Comparison of ENCODE assay signal across 25 mouse cellular contexts in the genomic region with DNA sequence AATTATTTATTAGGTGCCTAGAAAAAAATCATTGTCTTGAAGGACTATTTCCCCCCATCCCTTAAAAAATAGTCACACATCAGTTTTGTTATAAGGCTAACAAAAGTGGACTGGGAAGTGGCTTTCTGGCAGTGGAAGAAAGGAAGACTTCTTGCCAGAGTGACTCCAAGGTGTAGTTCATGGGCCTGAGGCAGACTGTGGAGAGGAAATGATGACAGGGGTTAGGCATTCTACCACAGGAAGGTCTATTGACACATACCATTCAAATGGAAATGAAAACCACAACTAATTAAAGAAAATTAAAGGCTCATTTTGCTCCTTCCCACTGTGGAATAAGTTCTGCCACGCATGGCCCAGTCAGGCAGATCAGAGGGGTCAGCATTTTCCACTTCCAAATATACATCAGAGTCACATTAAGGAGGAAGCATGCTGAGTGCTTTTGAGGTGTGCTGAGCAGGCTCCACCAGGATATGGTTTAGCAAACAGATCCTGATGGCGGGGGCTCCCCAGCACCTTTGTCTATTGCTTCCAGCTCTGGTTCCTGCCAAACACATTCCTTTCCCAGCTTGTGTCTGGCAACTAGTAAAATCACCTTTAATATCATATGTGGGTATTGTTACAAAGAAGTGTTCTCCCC.
DNase-seq lines count a peak whose midpoint lies in the region; ATAC-seq and TF ChIP-seq lines count a peak whose summit lies in the region.
"Had no signal": no experiment of that assay in that cellular context is flagged by ENCODE, and none has a peak within 500 bp of the region (broad histone marks: within the 10 kb centered on the region; RNA-seq: fewer than 3 reads in every experiment).

No protein-coding gene starts in this region.

- 18% methylated on average over 2 of the region's 2 CpGs for WGBS in forebrain, embryonic 11.5 days
- 25% methylated on average over 2 of the region's 2 CpGs for WGBS in forebrain, postnatal 0 days
- 27% methylated on average over 2 of the region's 2 CpGs for WGBS in forebrain, embryonic 15.5 days
- 25% methylated on average over 2 of the region's 2 CpGs for WGBS in limb, embryonic 11.5 days

- no peak overlapping the region for H3K27ac ChIP-seq in forebrain, embryonic 11.5 days (ENCODE audit: low read depth, low read length)
- H3K27ac ChIP-seq in forebrain, postnatal 0 days (ENCODE audit: low read depth, low read length), result no peak overlapping the region
- no peak overlapping the region for H3K27ac ChIP-seq in forebrain, embryonic 15.5 days (replicated peaks)
- no peak overlapping the region for H3K27ac ChIP-seq in limb, embryonic 11.5 days (replicated peaks; ENCODE audit: low read depth, low read length)
- H3K27ac ChIP-seq: embryonic facial prominence, embryonic 13.5 days; heart, embryonic 15.5 days; kidney, embryonic 15.5 days; liver, embryonic 15.5 days; lung, embryonic 15.5 days; midbrain, embryonic 10.5 days had no signal

- no peaks in the 10 kb centered on the region for H3K27me3 ChIP-seq in forebrain, embryonic 11.5 days (ENCODE audit: control insufficient read depth, insufficient read depth, low read length)
- H3K27me3 ChIP-seq in forebrain, postnatal 0 days (ENCODE audit: insufficient read depth, low read length), result no peaks in the 10 kb centered on the region
- no peaks in the 10 kb centered on the region for H3K27me3 ChIP-seq in forebrain, embryonic 15.5 days
- H3K27me3 ChIP-seq in limb, embryonic 11.5 days (ENCODE audit: control insufficient read depth, insufficient read depth, low read length), result no peaks in the 10 kb centered on the region
- H3K27me3 ChIP-seq: CH12.LX; embryonic facial prominence, embryonic 13.5 days; heart, embryonic 15.5 days; kidney, embryonic 15.5 days; liver, embryonic 15.5 days; lung, embryonic 15.5 days had no signal

- peak; percentile 58; the same call in 1 of the 2 replicates for ATAC-seq in forebrain, embryonic 11.5 days (replicated peaks; ENCODE audit: low FRiP score)
- ATAC-seq in forebrain, postnatal 0 days, result no peak
- ATAC-seq in forebrain, embryonic 15.5 days (replicated peaks), result peak; percentile 46; the same call in 1 of the 2 replicates
- ATAC-seq in limb, embryonic 11.5 days (ENCODE audit: insufficient number of reproducible peaks, low FRiP score, low TSS enrichment, low read depth), result no peak
- ATAC-seq: intestine, postnatal 0 days had no signal

- H3K36me3 ChIP-seq in forebrain, embryonic 11.5 days (ENCODE audit: control insufficient read depth, insufficient read depth, low read length), result no peaks in the 10 kb centered on the region
- H3K36me3 ChIP-seq in forebrain, postnatal 0 days (ENCODE audit: insufficient read depth), result no peaks in the 10 kb centered on the region
- no peaks in the 10 kb centered on the region for H3K36me3 ChIP-seq in forebrain, embryonic 15.5 days
- H3K36me3 ChIP-seq in limb, embryonic 11.5 days (ENCODE audit: control insufficient read depth, insufficient read depth, low read length), result no peaks in the 10 kb centered on the region
- H3K36me3 ChIP-seq: embryonic facial prominence, embryonic 13.5 days; G1E; heart, embryonic 15.5 days; kidney, embryonic 15.5 days; liver, embryonic 15.5 days; lung, embryonic 15.5 days; midbrain, embryonic 10.5 days had no signal

- no peak for TF ChIP-seq CTCF in forebrain, postnatal 0 days (IDR thresholded peaks at IDR 0.05; ENCODE audit: low read depth)

- no peak for DNase-seq in forebrain, embryonic 11.5 days (ENCODE audit: low spot score)
- DNase-seq in forebrain, postnatal 0 days, result no peak
- peak; percentile 74 for DNase-seq in Muller cell, postnatal 12 days (ENCODE audit: inconsistent ontology term)
- DNase-seq in limb, embryonic 11.5 days (ENCODE audit: low spot score), result peak; percentile 37
- no peak for DNase-seq in adrenal gland, adult 8-10 months
- no peak for DNase-seq in layer of hippocampus, adult 9-11 months
- DNase-seq in heart, postnatal 14 days, result no peak
- DNase-seq: adrenal gland, postnatal 25 days; B cell, adult 2 months; cerebellum, adult 11-12 months; gastrocnemius, postnatal 14 days; heart, postnatal 4 days; kidney, postnatal 36 days; liver; lung, postnatal 36 days had no signal

- intact Hi-C loops in heart, postnatal 14 days (cut with DNase I), result no loop called here

- H3K9ac ChIP-seq in forebrain, embryonic 11.5 days (ENCODE audit: low read length), result no peak overlapping the region
- no peak overlapping the region for H3K9ac ChIP-seq in forebrain, postnatal 0 days
- H3K9ac ChIP-seq in forebrain, embryonic 15.5 days (replicated peaks), result no peak overlapping the region
- H3K9ac ChIP-seq in limb, embryonic 11.5 days (ENCODE audit: low read length), result no peak overlapping the region
- H3K9ac ChIP-seq: embryonic facial prominence, embryonic 13.5 days; heart, embryonic 15.5 days; kidney, embryonic 15.5 days; liver, embryonic 15.5 days; lung, embryonic 15.5 days had no signal

- H3K4me2 ChIP-seq in forebrain, embryonic 11.5 days (ENCODE audit: low read depth, low read length, severe bottlenecking), result no peak overlapping the region
- H3K4me2 ChIP-seq in forebrain, postnatal 0 days (ENCODE audit: low read depth), result no peak overlapping the region
- no peak overlapping the region for H3K4me2 ChIP-seq in forebrain, embryonic 15.5 days (replicated peaks)
- no peak overlapping the region for H3K4me2 ChIP-seq in limb, embryonic 11.5 days (ENCODE audit: low read depth, severe bottlenecking)
- H3K4me2 ChIP-seq: embryonic facial prominence, embryonic 13.5 days; heart, embryonic 15.5 days; kidney, embryonic 15.5 days; liver, embryonic 15.5 days; lung, embryonic 15.5 days had no signal

- H3K4me1 ChIP-seq in forebrain, embryonic 11.5 days (replicated peaks; ENCODE audit: control insufficient read depth, insufficient read depth, low read length), result no peaks in the 10 kb centered on the region
- H3K4me1 ChIP-seq in forebrain, postnatal 0 days (ENCODE audit: insufficient read depth), result no peaks in the 10 kb centered on the region
- H3K4me1 ChIP-seq in forebrain, embryonic 15.5 days, result no peaks in the 10 kb centered on the region
- H3K4me1 ChIP-seq in limb, embryonic 11.5 days (ENCODE audit: control insufficient read depth, insufficient read depth, low read length), result 0 out of 2 replicates have a peak, but pooled peaks cover 2% of the 10 kb centered on the region
- H3K4me1 ChIP-seq: kidney, embryonic 15.5 days; liver, embryonic 15.5 days; lung, embryonic 15.5 days; midbrain, embryonic 10.5 days had no signal

- H3K9me3 ChIP-seq in forebrain, embryonic 11.5 days (ENCODE audit: control insufficient read depth, low read length), result no peaks in the 10 kb centered on the region
- H3K9me3 ChIP-seq in forebrain, postnatal 0 days (ENCODE audit: low read length), result no peaks in the 10 kb centered on the region
- no peaks in the 10 kb centered on the region for H3K9me3 ChIP-seq in forebrain, embryonic 15.5 days
- no peaks in the 10 kb centered on the region for H3K9me3 ChIP-seq in limb, embryonic 11.5 days (ENCODE audit: control insufficient read depth, low read length)
- H3K9me3 ChIP-seq: embryonic facial prominence, embryonic 13.5 days; heart, embryonic 15.5 days; kidney, embryonic 15.5 days; liver, embryonic 15.5 days; lung, embryonic 15.5 days; midbrain, embryonic 10.5 days had no signal

- no peak overlapping the region for H3K4me3 ChIP-seq in forebrain, embryonic 11.5 days (ENCODE audit: low read depth, low read length)
- H3K4me3 ChIP-seq in forebrain, postnatal 0 days (ENCODE audit: low read depth, low read length), result no peak overlapping the region
- no peak overlapping the region for H3K4me3 ChIP-seq in forebrain, embryonic 15.5 days
- no peak overlapping the region for H3K4me3 ChIP-seq in limb, embryonic 11.5 days (ENCODE audit: low read depth, low read length)
- H3K4me3 ChIP-seq: embryonic facial prominence, embryonic 13.5 days; heart, embryonic 15.5 days; kidney, embryonic 15.5 days; liver, embryonic 15.5 days; lung, embryonic 15.5 days; midbrain, embryonic 10.5 days had no signal

Comparison
In these comparisons a context has a peak if more than half of its experiments do, and no peak if none do; other contexts are left out.
1. ATAC-seq: peak in forebrain, embryonic 11.5 days (single experiment) and forebrain, embryonic 15.5 days (single experiment); none in forebrain, postnatal 0 days (single experiment) and limb, embryonic 11.5 days (single experiment).
2. DNase-seq: peak in Muller cell, postnatal 12 days (single experiment) and limb, embryonic 11.5 days (single experiment); none in forebrain, embryonic 11.5 days (single experiment), forebrain, postnatal 0 days (single experiment), adrenal gland, adult 8-10 months (single experiment), layer of hippocampus, adult 9-11 months (single experiment) and heart, postnatal 14 days (0 of 2).